Mouse (Mus musculus): ENCODE measurements around the gene Cdipt.

Cdipt gene

DNA sequence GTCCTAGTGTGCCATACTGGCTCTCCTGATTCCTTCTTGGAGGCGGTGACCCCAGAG, at the start of gene Cdipt:
Gene Cdipt (plus strand): TSS at position 22 of the 57 bp plus-strand sequence.
- no peak for DNase-seq

DNA sequence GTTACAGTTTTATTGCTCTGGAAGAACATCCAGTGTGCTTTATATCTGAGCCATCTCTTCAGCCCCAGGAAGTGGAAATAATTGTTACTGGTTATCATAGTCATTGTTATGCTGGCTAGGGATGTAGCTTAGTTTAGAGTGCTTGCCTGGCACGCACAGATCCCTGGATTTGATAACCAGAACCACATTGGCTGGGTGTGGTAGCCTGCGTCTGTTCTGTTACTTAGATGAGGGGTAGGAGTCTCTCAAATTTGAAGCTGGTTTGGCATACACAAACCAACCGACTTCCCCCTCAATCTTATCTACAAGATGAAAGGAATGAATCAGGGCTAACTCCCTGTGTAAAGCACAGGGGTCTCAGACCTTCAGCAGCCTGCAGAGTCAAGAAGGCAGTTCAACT, 49.4 kb upstream of the Cdipt start:
- DNase-seq: no peak

DNA sequence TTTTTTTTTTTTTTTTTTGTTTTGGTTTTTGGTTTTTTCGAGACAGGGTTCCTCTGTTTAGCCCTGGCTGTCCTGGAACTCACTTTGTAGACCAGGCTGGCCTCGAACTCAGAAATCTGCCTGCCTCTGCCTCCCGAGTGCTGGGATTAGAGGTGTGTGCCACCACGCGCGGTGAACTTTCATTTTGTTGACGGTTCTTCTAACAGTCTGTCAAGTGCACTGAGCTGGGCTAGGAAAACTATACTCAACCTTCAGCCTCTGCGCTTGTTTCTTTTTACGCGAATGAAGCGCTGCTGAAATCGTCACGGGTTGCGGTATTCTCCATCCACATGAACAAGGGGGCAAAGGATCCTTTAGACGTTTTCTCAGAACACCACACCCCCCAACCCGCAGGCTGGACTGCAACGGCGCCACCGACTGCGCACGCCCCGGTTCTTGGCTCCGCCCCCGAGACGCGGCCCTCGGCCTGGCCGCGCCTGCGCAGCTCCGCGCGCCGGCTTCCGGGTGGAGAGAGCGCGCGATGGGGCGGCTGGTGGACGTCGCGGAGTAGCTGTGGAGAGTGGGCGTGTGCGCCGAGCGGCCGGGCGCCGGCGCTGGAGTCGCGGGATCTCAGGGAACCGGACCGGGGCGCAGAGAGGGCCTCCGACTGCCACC, 47.2 kb upstream of the Cdipt start, which contains the start of gene Kctd13:
Gene Kctd13 (plus strand): TSS at position 496 of the 654 bp plus-strand sequence.
- peak; percentile 94 to 97 for DNase-seq

DNA sequence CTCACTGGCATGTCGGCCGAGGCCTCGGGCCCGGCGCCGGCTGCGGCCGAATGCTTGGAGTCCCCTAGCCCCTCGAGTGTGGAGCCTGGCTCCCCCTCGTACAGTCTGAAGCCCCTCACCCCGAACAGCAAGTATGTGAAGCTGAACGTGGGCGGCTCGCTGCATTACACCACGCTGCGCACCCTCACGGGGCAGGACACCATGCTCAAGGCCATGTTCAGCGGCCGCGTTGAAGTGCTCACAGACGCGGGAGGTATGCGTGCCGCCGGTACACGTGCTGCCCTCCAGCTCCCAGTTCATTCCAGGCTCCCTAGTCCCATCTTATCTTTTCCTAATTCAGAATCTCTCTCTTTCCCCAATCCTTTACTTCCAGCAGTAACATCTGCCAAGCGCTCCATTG, 46.7 kb upstream of the Cdipt start:
- DNase-seq: peak in 1 of 2 experiments; percentile 53

DNA sequence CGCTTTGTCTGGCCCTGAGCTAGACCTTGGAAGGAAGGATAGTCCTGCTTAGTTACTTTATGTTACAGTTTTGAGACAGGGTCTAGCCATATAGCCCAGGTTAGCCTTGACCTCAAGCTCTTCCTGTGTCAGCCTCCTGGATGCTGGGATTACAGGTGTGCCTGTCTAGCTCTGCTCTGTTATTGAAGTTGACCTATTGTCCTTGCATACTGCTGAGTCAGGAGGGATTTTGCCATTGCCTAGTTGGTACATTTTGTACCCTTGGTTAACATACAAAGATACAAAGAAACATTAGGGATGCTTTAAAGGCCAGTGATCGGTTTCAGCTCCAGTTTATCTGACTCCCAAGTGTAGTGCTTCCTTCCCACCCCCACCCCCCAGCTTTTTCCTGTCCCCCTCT, 43.1 kb upstream of the Cdipt start:
- DNase-seq: no peak

DNA sequence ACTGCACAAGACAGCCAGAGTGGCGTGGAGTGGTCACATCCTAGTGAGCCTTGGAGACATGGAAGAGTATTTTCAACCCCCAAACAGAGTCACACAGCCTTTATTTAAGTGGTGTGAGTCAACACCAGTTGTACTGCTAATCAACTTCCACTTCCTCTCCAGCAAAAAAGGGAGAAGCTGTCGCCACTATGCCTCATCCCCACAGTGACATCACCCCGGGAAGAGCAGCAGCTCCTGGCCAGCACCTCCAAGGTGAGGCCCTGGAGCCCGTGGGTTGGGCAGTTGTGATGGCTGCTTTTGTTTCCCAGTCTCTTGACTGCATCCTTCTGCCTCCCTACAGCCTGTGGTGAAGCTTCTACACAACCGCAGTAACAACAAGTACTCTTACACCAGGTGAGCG, 34.5 kb upstream of the Cdipt start:
- no peak for DNase-seq

DNA sequence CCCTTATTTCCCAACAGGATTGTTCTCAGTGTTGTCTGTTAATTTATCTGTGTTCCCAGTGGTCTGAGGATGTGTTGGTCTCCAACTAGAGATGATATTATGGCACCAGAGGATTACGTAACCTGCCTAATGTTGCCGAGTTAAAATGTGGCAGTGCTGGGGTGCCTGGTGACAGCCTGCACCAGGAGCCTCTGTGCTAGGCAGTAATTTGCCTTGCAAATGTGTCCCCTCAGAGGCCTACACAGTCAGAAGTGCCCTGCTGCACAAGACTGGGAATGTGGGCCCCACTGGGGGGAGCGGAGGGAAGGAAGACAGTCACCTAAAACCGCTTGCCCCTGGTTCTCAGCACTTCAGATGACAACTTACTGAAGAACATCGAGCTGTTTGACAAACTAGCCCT, 33.9 kb upstream of the Cdipt start:
- DNase-seq: no peak

DNA sequence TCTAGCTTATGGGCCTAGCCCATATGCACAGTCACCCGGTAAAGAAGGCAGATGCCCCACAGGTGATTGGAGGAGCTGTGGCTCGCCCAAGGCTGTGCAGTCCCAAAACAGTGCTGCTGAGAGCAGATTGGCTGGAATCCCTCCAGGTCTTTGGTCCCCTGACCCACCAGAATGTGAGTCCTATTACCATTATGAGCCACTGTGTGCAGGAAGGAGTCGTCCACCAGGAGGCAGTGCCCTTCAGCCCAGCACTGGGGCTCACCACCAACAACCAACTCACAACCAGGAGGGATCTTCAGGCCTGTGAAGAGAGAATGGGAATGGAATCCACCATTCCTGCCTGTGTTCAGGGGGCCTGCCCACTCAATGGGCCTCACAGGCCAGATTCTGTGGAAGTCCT, 29.2 kb upstream of the Cdipt start:
- DNase-seq: peak; percentile 61 to 73

DNA sequence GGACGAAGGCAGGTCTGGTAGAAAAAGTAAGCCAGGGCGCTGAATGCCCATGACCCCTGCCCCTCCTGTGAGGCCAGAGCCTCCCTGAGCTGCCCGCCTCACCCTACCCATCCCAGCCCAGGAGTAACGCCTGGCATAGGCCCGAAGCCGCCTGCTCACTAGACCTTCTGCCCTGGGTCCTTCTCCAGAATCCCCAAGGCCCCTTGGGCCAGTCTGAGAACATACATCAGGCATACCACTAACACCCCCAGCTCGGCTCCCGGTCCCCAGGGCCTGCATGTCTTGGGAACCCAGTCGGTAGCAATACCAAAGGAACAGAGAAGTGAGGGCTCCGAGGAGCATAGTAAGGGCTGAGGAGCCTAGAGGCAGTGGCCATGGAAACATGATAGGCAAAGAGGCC, 27.1 kb upstream of the Cdipt start:
- peak in 1 of 2 experiments; percentile 50 for DNase-seq

DNA sequence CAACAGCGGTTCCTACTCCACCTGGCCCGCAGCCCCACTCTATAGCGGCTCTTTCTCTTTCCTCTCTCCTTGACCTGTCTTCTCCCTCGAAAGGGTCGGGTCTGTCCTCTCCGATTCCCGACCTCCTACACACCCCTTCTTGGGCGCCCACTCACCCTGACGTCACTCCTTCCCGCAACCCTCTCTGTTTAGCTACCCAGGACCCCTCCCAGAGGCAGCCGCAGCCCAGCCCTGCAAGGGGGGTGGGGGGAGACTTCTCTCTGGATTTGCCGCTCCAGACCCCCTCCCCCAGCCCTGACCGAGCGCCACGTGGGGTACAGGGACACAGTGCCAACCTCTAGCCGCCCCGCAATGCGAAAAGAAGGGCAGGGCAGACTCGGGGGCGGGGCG, 26.3 kb upstream of the Cdipt start, which contains the start of gene Asphd1:
Gene Asphd1 (minus strand): TSS at position 180 of the 390 bp plus-strand sequence.
- no peak for DNase-seq

DNA sequence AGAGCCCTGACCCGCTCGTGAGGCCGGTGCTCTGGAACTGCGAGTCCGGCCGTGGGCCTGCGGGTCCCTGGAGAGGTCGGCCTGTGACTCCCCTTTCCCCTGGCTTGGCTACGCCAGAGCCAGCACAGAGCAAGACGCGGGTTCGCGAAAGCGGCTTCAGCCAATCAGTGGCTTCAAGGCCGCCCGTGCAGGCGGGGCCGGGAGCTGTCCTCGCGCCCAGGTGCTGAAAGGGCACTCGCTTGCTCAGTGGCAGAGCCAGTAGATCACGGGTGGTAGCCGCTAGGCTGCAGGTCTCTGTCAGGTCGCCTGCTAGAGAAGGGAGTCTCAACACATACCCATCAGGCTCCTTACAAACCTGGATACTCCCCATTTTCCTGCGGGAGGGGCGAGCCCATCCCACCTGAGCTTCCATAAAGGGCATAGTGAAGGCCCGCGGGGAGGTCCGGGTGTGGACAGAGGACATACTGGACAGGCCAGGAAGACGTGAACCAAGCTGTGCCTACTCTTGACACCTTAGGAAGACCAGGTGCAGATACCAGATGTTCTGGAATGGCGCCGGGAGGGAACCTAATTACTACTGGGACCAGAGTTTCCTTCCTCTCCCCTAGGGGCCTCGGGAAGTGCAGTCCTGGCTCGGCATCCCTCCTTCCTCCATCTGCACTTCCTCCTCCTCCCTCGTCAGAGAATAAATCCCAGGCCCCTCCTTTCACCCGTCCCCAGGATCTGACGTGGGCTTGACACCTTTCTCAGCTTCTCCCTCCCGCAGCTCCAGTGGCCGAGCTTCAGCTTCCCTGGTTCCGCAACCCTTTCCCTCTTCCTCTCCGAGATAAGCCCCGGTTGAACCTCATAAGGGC, 25.7 kb upstream of the Cdipt start, which contains the start of gene Sez6l2:
Gene Sez6l2 (plus strand): TSS at position 771 of the 854 bp plus-strand sequence.
- peak; percentile 94 for DNase-seq

DNA sequence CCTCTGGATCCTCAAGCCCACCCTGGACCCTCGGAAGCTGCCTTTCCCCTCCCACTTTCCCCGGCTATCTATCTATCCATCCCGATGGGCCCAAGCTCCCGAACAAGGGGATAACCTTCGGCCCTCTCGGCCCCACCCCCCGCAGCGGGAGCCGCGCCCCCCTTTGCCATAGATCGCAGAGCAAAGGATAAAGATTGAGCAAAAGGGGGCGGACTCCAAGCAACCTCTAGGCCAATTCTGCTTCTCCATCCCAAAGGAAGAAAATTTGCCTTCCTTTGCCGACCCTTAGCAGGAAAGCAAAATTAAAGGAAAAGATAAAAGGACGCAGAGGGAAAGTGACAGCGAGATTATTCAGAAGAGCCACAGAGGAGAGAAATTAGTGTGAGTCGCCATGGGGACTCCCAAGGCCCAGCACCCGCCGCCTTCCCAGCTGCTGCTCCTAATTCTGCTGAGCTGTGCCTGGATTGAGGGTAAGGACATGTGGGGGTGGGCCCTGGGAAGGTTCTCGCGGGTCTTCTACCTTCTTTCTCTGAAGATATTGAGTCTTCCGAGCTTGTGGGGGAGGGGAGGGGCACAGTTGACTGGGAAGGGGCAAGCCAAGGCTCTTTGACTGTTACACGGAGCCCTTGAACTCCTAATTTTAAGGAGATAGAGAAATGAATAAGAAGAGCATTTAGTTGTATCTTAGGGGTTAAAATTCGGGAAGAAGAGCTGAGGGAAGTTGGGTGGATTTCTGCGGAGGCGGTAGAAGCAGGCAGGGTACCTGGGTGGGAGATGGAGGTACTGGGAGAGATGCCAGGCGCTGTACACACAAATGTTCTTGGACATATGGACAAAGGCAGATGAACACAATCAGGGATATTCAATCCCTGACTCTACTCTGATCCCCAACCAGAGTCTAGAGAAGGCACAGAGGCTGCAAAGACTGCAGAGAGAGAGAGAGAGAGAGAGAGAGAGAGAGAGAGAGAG, 24.8 kb upstream of the Cdipt start:
- DNase-seq: peak; percentile 62 to 68

DNA sequence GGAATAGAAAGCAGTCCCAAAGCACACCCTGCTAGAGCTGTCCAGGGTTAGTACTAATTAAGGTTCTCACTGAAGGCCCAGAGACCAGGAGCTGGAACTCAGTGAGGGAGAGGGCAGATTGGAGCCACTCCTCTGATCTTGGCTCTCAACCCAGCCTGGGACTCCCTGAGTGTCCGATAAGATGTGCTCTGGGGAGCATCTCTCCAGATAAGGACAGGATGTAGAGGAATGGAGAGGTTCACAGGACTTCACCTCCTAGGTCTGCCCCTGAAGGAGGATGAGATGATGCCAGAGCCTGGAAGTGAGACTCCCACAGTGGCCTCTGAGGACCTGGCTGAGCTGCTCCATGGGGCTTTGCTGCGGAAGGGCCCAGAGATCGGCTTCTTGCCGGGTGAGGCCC, 24.0 kb upstream of the Cdipt start:
- DNase-seq: peak in 1 of 2 experiments; percentile 54

DNA sequence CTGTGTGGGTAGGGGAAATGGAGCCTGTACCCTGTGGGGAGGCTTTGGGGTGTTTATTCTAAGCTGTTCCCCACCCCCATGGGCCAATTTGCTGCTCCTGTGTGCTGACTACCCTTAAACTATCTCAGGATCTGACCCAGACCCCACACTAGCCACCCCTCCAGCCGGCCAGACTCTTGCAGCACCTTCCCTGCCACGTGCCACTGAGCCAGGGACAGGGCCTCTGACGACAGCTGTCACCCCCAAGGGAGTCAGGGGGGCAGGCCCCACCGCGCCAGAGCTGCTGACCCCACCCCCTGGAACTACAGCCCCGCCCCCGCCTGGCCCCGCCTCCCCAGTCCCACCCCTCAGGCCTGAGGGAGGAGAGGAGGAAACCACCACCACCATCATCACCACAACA, 23.1 kb upstream of the Cdipt start:
- peak in 1 of 2 experiments; percentile 51 for DNase-seq

DNA sequence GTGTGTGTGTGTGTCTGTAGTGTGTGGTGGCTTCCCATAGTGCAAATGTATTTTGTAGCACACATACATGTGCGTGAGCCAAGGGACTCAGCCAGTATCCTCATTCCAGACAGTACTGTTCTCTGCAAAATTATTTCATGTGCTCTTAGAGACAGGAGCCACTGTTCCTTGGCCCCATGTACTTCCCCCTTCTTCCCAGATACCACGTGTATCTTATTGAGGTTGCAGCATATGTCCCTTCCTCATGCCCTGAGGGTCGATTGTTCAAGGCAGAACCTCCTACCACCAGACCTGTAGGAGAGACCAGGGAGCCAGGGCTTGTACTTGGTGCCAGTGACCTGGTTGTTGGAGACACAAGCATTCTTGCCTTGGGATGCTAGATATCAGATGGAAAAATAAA, 20.6 kb upstream of the Cdipt start:
- DNase-seq: no peak

DNA sequence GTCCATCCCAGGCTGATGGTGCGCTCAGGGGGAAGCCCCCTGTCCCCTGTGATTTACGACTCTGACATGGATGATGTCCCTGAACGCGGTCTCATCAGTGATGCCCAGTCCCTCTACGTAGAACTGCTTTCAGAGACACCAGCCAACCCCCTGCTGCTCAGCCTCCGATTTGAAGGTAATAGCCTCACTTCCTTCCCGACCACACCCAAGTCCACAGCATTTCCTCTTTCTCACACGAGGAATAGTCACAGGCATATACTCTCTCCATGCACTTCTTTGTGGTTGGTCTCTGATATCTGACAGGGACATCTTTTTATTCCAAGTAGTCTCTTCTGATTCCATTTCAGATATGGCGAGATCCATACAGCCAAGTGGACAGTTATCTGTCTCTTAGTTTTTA, 15.9 kb upstream of the Cdipt start:
- DNase-seq: no peak

DNA sequence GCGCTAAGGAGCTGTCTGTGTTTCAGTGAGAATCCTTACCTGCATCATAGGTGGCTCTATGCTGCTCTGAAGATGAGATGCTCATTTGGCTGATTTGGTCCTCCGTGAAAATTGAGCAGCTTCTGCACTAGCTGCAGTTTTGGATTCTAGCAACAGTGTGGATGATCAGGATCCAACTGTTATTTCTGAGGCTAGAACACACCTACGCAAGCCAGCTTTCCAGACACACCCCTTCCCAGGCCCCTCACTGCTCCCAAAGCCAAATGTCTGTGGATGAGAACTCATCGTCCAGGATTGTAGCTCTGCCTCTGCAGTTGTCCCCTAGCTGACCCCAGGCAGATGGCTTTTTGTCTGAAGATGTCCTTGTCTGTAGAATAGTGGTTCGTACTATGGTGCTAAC, 14.6 kb upstream of the Cdipt start:
- DNase-seq: no peak

DNA sequence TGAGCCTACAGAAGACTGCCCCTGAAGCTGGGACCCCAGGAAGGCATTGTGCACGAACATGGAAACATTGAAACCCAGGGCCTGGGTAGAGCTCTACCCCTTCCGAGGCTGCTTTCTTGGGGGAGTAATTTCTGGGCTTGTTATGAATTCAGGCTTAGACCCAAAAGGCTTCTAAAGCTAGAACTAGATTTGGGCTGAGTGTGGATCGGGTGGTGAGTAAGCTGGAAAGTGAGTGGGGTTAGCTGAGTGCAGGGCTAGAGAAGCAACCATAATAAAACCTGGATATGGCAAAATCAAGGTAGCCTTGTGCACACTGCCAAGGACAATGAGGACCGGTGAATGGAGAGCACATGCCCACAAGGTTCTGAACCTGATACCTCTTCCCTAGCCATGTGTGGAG, 13.7 kb upstream of the Cdipt start:
- no peak for DNase-seq

DNA sequence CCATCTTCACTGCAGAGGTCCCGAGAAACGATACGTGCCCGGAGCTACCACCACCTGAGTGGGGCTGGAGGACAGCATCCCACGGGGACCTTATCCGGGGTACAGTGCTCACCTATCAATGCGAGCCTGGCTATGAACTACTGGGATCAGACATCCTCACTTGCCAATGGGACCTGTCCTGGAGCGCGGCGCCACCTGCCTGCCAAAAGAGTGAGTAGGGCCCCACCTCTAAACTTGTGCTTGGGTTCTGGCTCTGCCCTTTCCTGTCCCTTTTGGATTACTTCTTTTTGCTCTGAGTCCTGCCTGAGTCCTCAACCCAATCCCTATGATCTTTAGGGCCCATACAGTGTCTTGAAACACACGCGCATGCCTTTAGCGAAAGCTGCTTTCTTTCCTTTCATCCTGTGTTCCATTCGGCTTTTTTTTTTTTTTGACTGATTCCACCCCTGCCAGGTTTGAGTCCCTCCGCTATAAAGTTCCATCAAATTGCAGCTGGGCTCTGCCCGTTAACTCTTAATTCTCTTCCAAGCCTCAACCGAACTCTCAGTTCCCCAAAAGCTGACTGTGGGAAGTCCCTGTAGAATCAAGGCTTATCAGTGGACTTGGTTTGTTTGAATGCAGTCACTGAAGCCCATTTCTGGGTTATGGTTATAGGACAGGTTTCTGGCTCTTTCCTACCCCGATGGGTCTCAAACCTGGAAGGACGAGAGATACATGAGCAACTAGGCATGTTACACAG, 12.0 kb upstream of the Cdipt start:
- peak; percentile 61 to 68 for DNase-seq

DNA sequence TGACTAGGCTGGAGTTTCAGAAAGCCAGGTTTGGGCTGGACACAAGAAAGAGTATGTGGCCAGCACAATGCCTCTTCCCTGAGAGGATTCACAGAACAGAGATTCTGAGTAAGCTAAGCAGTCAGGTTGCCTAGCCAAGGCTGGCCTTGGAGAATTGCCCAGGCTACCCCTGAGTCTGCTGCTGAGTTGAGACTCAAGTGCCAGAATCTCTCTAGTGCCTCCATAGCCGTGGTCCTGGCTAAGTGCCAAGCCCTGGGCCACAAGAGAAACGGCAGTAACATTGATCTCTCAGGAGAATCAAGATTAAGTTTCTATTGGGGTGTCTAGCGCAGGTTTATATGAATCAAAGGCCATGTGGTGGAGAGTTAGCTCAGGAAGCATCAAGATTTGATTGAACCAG, 10.1 kb upstream of the Cdipt start:
- peak; percentile 81 to 88 for DNase-seq

DNA sequence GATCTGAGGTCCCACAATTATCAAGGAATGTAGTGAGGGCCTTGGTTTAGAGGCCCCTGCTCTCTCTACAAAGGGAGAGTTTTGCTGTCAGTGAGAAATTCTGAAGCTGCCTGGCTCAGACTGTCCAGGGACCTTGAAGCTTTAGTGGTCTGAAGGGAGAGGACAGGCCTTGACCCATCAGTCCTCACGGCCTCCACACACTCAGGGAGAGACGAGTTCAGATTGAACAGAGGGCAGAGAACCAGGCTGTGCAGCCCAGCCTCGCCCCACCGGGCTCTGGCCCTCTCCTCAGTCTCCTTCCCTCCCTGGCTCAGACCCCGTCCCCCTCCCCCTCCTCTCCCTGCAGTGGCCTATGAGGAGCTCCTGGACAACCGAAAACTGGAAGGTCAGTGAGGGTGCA, 8.4 kb upstream of the Cdipt start:
- DNase-seq: no peak

DNA sequence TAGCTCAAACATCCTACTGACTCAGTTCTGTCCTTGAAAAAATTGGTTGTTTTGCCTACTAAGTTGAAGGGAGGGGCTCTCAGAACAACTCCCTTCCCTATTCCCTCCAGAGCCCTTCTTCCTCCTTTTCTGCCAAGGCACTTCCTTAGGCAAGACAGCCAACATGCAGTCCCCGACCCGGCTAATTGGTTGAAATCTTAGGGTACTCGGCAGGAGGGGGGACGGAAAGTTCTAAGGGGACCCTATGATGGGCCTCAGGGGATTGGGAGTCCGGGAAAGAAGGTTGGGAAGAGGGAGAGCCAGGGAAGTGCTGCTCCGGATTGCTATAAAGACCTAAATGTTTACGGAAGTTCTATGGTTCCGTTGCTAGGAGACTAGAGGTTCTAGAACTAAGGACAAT, 221 bp upstream of the Cdipt start:
- DNase-seq: peak in 1 of 2 experiments; percentile 28
